Mouse (Mus musculus) retina, embryonic 14.5 days (tissue): Measurements from ENCODE around the gene Zan.

Experiments used
- DNase-seq: peaks from one replicate; pipeline ENCODE4 v3.0.0-alpha.2; 2015; ENCODE audit warnings: low spot score

Zan gene

DNA sequence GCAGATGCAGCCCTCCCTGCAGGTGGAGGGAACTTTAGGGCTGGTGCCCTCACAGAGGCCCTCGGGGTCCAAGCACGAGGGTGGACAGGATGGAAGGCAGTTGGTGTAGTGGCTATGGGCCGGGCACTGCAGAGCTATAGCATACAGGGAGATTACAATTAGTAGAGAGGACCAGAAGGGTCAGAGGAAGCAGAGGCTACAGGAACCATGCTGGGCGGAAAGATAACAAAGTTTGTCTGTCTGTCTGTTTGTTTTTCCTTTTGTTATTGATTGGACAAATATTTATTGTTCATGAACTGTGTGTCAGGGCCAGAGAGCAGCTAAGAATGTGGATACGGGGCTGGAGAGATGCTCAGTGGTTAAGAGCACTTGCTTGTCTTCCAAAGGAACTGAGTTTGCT, 62.6 kb downstream of the Zan start:
- DNase-seq, result no peak

DNA sequence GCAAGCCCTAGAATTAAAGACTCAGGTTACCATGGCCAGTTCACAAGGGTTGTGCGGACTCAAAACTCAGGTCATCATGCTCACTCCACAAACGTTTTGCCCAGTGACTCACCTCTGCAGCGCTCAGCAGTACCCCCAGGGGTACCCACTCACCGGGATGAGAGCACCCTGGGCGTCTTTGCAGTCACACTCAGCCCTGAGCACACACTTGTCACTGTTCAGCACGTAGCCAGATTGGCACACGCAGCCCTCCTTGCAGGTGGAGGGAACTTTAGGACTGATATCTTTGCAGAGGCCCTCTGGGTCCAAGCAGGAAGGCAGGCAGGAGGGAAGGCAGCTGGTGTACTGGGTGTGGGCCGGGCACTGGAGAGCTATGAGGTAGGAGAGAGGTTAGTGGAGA, 65.6 kb downstream of the Zan start:
- no peak for DNase-seq

DNA sequence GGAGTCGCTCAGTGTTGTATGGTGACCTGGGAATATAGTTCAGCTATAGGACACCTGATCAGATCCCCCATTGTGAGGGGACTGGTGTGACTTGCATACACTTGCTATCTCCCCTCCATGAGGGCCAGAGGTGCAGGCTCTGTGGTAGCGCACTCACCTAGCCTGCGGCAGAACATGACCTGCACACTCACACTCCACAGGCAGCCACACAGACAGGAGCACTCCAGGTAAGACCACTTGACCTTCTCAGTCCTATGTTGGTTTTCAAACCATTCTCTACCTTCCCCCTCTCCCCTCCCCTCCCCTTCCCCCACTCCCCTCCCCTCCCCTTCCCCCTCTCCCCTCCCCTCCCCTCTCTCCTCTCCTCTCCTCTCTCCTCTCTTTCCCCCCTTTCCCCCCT, 66.3 kb downstream of the Zan start:
- no peak for DNase-seq

DNA sequence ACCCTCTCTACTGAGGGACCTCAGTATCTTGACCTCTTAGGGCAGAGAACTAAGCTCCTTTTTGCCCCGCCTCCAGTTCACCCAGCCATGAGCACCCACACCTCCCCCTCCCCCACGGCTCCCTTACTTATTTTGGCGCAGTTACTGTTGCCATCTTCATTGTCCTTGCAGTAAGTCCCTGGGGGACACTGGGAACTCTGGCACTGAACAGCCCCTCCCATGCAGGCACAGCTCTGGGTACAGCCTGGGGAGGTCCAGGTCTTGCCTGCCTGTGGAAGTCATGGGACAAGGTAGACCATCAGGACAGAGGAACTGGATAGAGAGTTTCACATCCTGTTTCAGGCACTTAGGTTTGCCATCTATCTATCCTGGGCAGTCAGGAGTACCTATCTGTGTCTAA, 66.8 kb downstream of the Zan start:
- DNase-seq, result no peak

DNA sequence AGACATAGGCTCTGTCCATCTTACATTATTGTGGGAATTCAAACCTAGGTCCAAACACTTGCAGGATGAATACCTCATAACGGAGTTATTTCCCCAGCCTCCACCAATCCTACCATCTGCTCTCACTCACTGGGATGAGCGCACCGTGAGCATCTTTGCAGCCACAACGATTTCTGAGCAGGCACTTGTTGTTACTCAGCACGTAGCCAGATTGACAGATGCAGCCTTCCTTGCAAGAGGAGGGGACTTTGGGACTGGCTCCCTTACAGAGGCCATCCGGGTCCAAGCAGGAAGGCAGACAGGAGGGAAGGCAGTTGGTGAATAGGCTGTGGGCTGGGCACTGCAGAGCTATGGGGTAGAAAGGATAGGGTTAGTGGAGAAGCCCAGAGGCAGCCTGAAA, 67.4 kb downstream of the Zan start:
- DNase-seq, result no peak

DNA sequence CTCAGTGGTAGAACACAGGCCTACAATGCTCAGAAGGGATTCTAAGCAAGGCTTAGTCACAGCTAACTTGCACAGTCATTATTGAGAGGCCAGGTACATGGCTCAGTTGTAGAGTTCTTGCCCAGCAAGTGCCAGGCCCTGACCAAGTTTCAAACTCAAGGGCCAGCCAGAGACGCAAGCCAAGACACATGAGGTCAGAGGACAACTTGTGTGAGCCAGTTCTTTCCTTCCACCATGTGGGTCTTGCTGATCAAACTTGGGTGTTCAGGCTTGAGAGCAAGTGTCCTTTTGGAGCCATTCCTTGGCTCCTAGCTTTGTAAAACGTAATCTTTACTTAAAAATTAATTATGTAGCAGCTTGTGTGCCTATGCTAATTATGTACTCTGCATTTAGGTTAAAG, 72.8 kb downstream of the Zan start:
- no peak for DNase-seq

DNA sequence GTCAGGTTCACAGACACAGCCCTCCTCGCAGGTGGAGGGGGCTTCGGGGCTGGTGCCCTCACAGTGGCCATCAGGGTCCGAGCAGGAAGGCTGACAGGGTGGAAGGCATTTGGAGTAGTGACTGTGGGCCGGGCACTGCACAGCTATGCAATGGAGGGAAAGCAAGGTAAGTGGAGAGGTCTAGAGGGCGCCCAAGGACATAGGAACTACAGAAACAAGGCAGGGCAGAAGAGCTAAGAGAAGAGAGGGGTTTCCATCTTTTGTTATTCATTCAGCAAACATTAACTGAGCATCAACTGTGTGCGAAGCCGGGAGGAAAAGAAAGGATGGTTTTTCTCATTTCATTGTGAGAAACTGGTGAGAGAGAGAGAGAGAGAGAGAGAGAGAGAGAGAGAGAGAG, 82.4 kb downstream of the Zan start:
- no peak for DNase-seq

DNA sequence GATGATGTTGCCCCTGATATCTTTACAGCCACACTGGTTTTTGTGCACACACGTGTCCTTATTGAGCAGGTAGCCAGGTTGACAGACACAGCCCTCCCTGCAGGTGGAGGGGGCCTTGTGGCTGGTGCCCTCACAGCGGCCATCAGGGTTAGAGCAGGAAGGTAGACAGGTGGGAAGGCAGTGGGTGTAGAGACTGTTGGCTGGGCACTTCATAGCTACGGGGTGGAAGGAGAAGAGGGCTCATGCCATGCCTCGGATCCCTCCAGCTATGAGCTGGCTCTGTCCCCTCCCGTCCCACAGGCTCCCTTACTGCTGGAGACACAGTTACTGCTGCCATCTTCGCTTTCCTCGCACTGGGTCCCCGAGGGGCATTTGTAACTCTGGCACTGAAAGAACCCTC, 85.2 kb downstream of the Zan start:
- no peak for DNase-seq

DNA sequence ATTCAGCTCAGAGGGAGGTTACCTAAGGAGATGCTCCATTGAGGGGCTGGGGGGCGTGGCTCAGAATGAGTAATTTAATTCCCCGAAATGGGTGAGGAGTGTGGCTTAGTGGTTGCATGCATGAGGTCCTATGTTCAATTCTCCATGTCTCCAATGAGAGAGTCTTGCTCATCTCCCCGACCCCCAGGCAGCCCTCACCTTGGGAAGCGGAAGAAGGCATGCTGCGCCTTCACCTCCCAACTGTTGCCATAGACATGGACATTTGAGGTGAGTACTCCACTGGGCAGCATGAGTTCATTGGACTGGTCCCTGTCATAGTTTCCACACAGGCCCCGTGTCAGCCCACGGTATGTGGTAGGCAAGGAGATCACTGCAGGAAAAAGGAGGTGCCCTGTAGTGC, 90.2 kb downstream of the Zan start:
- no peak for DNase-seq

DNA sequence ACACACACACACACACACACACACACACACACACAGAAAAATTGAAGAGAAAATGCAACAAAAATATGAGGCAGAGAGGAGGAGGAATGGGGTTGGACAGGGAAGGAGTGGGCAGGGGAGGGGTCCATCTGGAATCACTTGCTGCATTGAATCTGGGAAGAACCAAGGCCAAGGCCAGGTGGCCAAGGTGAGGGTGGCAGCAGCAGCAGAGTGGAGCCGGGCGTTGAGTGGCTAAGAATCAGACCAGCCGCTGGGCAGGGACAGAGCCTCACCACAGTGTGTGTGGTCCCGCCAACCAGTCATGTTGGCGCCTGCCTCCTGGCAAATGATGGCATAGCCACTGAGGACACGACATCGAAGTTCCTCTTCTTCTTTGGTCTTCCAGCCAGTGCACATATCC, 93.4 kb downstream of the Zan start:
- DNase-seq, result no peak

DNA sequence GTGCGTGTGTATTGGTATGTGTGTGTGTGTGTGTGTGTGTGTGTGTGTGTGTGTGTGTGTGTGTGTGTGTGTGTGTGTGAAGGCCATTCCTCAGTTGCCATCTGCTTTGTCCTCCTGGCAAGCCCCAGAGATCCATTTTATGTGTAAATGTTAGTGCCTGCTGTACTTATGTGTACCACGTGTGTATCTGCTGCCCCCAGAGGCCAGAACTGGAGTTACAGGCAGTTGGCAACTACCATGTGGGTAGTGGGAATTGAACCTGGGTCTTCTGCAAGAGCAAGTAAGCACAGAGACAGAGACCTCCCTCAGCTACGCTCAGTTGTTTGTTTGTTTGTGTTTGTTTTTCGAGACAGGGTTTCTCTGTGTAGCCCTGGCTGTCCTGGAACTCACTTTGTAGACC, 95.7 kb downstream of the Zan start:
- DNase-seq, result peak; percentile 81

DNA sequence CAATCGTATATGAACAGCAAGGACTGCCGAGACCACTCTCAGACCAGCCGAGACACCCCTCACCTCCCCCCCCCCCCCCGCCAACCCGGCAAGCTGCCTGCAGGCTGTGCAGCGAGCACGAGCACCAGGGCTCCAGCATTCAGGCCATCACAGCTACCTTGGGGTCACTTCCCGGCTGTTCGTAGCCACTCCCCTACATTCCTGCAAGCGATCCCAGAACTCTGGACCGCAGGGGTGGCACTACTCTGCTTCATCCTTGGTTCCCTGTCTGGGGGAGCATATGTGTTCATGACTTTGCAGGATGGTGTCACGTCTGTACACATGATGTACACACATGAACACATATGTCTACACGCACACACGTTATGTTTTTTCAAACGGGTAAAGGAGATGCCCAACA, 99.3 kb downstream of the Zan start:
- DNase-seq, result no peak

DNA sequence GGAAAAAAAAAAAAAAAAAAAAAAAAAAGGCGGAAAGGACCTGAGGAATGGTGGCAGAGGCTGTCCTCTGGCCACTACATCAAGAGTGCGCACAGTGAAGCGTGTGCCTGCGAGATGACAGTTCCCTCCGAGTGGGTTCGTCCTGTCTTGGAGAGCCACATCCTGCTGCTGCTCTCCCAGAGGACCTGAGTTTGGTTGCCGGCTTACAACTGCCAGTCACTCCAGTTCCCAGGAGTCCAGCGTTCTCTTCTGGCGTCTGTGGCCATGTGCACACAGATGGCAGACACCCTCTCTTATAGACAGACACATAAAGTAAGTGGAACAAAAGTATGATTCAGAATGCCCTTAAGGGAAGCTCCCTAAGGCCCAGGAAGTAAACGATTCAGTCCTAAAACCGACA, 99.7 kb downstream of the Zan start:
- peak; percentile 29 for DNase-seq

DNA sequence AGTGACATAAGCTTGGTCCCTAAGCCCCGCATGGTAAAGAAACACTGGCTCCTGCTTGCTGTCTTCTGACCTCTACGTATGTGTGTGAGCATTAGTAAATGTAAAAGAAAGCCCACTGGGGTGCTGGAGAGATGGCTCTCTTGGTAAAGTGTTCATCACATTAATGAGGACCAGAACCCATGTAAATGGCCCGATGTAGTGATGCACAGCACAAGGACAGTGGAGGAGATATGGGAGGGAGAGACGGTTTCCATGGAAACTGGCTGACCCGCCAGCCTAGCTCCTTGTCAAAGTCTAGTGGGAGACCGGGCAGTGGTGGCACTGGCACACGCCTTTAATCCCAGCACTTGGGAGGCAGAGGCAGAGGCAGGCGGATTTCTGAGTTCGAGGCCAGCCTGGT, 100.1 kb downstream of the Zan start:
- DNase-seq, result peak; percentile 44

DNA sequence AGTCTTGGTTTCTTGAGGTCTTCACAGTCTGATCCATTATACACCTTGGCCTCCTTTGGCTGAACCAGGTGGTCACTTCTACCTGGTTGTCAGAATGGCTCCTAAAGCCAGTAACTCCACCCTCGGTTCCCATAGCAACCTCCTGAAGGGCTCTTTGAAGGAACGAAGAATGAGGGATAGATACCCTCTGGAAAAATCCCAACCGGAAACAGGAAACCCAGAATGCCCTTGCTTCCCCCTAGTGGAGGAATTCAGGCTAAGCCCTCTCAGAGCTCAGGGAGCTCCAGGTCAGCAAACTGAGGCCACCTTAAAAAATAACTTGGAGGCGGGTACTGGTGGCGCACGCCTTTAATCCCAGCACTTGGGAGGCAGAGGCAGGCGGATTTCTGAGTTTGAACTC, 100.7 kb downstream of the Zan start:
- peak; percentile 49 for DNase-seq

DNA sequence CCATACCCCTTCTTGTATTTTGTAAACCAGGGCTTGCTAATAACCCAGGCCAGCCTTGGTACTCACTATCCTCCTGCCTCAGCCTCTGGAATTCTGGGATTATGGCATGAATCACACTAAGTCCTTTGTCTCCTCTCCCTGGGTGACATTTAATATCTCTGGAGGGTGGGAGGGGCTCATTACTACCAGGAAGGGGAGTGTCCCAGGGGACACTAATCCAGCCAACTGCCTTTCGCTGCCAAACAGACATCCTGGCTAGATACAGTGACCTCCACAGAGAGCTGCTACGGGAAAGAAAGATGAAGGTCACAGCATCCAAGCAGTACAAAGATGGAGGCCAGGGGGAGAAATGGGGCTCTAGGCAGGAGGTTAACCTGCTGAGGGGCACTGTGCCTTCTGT, 101.2 kb downstream of the Zan start:
- no peak for DNase-seq

DNA sequence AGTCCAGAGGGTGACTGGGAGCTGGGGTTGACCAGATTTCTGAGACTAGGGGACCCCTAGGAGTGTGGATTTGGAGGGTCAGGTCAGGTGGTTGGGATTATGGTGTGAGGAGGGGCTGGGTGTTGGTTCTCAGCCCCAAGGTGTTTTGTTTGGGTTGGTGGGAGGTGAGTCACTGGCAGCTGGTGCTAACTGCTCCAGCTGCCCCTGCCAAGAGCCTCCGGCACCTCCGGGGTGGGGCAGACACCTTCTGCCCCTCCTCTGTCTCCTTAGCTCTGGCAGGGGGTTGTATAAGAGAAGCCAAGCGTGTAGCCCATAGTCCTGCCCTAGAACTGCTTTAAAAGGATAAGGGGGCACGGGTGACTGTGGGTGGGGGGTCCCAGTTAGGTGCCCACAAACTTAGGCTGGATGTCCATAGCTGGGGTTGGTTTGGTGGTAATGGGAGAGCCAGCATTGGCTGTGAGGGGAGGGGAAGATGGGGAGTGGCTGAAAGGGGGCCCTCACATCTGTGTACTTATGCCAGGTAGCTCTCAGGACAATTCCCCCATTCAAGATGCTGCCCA, 102.3 kb downstream of the Zan start:
- DNase-seq, result no peak

DNA sequence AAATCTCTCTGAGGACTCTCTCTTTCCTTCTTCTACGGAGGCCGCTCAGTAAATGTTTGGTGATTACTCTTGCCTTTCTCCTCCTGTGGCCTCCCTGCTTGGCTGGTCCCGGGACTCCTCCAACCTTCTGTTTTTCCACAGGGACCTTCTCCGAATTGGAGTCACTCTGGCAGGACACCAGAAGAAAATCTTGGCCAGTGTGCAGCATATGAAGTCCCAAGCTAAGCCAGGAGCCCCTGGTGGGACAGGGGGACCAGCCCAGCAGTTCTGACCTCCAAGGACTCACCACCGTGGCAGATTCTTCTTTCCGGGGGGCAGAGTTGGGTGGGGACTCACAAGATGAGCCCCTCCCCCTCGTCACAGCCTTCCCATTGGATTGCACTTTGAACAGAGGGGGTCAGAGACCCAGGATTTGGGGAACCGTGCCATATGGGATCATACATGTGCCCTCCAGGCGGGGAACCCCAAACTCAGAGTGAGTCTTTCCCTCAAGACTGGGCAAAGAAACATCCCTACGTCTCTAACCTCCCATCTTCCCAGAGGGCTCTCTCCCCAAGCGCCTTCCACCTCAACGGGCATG, 103.4 kb downstream of the Zan start:
- DNase-seq, result no peak

DNA sequence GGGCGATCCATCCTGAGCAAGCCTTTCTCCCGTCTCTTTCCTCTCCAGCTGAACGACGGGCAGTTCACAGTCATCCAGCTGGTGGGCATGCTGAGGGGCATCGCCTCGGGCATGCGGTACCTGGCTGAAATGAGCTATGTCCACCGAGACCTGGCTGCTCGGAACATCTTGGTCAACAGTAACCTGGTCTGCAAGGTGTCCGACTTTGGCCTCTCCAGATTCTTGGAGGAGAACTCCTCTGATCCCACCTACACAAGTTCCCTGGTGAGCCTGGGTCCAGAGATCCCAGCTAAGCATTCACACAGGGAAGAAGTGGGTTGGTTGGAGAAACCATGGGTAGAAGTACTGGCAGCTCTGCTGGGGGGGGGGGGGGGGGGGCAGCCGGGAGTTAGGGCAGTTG, 107.2 kb downstream of the Zan start:
- DNase-seq, result no peak

DNA sequence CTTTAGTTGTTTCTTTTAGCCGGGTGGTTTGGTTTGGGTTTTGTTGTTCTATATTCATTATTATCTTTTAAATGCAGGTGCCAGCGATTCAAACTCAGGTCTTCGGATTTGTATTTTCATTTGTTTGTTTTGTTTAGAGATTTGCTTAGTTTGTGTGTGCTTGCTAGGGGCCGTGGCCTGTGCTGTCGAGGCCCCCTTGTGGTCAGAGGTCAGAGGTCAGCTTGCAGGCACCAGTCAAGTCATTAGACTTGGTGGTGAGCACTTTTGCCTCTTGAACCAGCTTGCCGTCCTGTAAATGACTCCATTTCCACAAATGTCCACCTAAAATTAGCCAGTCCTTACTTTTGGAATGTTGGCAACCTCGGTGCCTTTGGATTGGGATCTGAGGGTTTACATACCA, 118.5 kb downstream of the Zan start:
- no peak for DNase-seq

DNA sequence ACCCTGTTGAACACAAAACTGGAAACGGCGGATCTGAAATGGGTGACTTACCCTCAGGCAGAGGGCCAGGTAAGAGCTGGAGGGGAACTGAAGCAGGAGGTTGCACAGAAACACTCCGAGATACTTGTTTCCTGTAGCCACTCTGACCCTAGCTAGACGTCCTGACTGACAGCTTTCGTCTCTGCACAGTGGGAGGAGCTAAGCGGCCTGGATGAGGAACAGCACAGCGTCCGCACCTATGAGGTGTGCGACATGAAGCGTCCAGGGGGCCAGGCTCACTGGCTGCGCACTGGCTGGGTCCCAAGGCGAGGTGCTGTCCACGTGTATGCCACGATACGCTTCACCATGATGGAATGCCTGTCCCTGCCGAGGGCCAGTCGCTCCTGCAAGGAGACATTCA, 122.8 kb downstream of the Zan start:
- DNase-seq, result no peak

DNA sequence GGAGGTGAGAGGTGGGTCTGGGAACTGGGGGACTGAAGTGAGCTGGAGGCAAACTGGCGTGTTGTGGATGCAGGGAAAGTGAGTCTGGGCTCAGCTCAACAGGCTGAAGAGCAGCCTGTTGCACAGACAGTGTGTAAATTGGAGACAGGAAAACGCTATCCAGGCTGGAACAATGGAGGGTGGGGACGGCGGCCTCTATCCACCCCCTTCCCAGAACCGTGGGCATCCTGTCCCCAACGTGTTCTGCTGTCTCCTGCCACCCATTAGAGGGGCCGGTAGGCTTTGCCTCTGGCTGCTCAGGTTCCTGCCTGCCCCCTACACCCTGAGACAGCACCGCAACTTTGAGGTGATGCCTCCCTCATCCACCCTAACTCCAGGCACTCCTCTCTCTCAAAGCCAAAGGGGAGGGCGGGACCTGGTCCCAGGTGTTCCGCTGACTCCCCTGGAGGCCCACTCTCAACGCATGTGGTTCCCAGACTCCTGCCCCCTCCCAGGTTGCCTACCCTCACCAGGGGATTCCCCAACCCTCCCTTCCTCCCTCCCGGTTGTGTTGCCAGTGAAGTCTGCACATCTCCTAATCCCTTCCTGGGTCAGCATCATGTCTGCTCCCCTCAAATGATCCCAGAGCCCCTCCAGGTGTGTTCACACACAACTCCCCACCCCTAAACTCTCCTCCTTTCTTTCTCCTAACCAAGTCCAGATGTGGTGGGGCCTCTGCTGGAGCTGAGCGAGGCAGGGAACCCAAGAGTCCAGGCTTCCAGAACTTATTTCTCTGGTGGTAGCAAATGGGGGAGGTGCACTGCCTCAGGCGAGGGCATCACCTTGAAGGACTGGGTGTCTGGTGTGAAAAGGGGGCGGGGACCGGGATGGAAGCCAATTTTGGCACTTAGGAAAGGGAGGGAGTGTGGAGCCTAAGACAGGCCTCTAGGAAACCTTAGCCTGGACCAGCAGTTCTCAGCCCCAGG, 124.6 kb downstream of the Zan start:
- DNase-seq, result no peak

DNA sequence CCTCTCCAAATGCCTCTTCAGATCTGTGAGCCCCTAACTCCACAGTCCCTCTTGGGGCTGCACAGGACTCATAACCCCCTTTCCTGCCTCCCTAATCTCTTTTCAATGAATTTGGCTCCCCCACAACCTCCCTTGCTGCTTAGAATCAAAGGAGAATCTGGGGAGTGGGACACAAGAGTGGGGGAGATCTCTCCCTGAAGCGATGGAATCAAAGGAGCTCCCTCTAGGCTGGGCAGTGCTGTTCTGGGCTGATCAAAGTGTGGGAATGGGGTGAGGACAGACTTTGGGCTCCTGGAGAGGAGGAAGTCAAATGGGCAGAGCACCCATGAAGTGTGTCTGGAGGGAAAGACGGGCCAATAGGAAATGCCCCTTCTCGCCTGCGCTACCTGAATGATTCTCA, 125.5 kb downstream of the Zan start:
- DNase-seq, result no peak

DNA sequence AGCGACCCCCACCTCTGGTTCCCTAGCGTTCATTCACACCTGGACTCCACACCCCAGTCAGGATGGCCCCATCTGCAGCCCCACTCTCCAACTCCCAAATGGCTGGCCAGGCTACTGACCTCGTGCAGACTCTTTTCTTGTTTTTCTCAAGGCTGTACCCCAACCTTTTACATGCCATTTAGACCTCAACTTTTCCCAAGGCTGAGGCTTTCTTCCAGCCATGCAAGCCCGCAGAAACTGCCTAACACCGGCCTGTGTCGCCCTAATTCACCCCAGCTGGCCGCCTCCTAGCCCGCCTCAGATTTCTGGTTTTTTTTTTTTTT, 125.8 kb downstream of the Zan start:
- DNase-seq, result no peak
